Mouse (Mus musculus): Measurements from ENCODE around the gene Eed. TPM values are rescaled to one million over a fixed set of nuclear protein-coding genes. Genes with fewer than 3 reads are reported as not detected.
"Not testable (repeated sequence)": the region's sequence is repeated elsewhere in the genome, so short reads cannot be mapped to it uniquely, and the experiment has no call there.

Gene Eed
- polyA plus RNA-seq, 1 experiment = 39.6 TPM

DNA sequence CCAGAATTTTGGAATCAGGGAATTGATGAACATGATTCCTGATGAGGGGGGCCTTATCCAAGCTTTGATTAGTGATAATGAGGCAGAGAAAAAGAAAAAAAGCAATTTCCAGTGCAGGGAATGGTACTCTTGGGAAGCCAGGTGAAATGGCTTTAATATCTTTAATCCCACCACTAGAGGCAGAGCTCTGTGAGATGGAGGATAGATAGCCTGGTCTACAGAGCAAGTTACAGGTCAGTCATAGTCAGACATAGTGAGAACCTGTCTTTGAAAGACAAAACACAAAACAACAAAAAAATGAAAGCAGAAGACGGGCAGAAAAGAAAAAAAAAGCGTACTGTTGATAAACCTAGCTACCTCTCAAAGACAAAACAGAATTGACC, 17.8 kb upstream of the Eed start:
- no peaks in the 10 kb centered on the region for H3K4me1 ChIP-seq (ENCODE audit: control insufficient read depth, insufficient read depth, insufficient read length, low read length)
- no peak overlapping the region for H3K27ac ChIP-seq (replicated peaks; ENCODE audit: low read depth, low read length)
- no peak overlapping the region for H3K4me3 ChIP-seq (ENCODE audit: insufficient read depth, low read depth, low read length)

DNA sequence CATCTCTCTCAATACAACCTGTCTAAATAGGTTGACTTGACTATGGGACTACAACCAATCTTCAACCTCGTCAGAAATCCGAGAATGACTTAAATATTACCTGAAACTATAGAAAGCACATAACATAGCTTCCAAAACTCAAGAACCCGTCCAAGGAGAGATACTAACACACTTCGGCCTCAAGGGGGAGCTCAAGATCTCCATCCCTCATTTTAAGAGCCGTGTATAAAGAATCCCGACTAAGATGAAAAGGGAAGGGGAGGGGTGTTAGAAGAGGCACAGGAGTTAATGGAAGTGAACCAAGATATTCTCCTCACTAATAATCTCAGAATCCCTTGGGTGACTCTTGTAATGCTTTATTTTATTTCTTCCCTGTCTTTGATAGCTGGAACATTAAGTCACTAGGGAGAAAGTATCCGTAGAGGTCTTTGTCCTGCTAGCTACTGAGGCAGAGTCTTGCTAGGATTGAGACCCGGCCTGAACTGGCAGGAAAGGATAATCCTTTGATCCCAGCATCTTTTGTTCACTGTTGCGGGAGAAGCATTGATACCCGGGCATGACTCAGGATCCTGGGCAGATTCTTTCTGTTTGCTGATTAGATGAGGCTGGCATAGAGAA, 17.3 kb upstream of the Eed start:
- Histone ChIP-seq H3K4me1 (ENCODE audit: control insufficient read depth, insufficient read depth, insufficient read length, low read length) (no peaks in the 10 kb centered on the region), H3K27ac (replicated peaks; ENCODE audit: low read depth, low read length) (no peak overlapping the region), H3K4me3 (ENCODE audit: insufficient read depth, low read depth, low read length) (no peak overlapping the region; the same call in 1 of the 2 replicates)

DNA sequence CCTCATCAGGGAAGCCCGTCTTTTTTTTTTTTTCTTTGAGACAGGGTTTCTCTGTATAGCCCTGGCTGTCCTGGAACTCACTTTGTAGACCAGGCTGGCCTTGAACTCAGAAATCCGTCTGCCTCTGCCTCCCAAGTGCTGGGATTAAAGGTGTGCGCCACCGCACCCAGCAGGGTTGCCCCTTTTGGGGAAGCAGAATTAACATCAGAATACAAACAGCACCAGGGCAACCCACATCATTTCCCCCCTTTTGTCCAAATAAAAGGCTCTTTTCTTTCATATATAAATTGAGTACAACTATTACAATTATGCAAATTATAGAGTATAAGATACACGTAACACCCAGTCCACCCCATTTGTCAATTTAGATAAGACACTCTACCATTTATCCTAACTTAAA, 16.7 kb upstream of the Eed start:
- not testable (repeated sequence) for H3K27ac ChIP-seq (replicated peaks; ENCODE audit: low read depth, low read length); H3K4me3 ChIP-seq (ENCODE audit: insufficient read depth, low read depth, low read length); H3K4me1 ChIP-seq (ENCODE audit: control insufficient read depth, insufficient read depth, insufficient read length, low read length)

DNA sequence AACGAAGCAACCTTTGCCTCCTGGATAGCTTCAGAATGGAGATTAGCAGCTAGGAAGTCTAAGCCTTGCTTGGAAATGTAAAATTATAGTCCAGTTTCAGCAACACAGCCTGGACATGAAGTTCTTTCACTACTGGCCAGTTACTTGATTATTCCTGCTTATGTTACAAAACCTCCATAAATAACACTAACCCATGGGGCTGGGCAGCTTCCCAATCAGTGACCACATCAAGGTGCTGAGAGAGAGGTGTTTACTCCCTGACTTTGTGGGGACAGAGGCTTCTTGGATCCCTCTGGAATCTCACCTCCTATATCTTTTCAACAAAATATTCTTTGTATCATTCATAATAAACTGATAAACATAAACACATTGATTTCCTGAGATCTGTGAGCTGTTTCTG, 12.3 kb upstream of the Eed start:
- no peak overlapping the region for H3K27ac ChIP-seq (replicated peaks; ENCODE audit: low read depth, low read length)
- no peaks in the 10 kb centered on the region for H3K4me1 ChIP-seq (ENCODE audit: control insufficient read depth, insufficient read depth, insufficient read length, low read length)
- H3K4me3 ChIP-seq (ENCODE audit: insufficient read depth, low read depth, low read length) = no peak overlapping the region

DNA sequence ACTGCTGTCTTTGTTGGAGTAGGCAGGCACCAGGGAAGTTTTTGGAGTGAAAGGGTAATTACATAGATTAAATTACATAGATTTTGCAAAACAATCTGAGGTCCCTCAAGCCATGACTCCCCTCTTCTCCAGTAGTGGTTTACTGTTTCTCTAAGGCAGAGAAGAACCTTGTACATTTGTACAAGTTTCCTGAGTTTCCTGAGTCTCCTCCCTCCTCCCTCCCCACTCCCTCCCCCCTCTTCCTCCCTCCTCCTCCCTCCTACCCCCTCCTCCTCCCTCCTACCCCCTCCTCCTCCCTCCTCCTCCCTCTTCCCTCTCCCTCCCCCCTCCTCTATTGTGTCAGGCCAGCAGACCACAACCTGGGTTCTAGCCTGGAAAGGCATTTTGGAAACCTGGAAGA, 3.6 kb upstream of the Eed start:
- H3K4me3 ChIP-seq (ENCODE audit: insufficient read depth, low read depth, low read length) = no peak overlapping the region
- no peaks in the 10 kb centered on the region for H3K4me1 ChIP-seq (ENCODE audit: control insufficient read depth, insufficient read depth, insufficient read length, low read length)
- no peak overlapping the region for H3K27ac ChIP-seq (replicated peaks; ENCODE audit: low read depth, low read length)

DNA sequence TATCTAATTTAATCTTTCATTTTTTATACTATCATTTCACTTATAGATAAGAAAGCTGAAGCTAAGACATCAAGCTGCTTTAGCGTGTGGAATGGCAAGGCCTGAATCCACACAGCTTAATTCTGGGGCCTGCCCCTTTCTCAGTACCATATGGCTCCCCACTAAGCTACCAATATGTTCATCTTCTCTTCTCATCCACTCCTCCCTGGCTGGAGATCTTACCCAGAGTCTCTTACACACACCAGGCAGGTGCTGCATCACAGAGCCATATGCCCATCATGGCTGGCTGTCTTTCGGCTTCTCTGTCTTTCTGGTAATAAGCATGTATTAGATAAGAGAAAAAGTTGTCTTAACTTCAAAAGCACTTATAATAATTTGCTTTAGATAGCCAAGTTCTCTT, 2.7 kb upstream of the Eed start:
- Histone ChIP-seq H3K27ac (replicated peaks; ENCODE audit: low read depth, low read length) (no peak overlapping the region), H3K4me1 (ENCODE audit: control insufficient read depth, insufficient read depth, insufficient read length, low read length) (peaks cover 6% of the 10 kb centered on the region), H3K4me3 (ENCODE audit: insufficient read depth, low read depth, low read length) (no peak overlapping the region)

DNA sequence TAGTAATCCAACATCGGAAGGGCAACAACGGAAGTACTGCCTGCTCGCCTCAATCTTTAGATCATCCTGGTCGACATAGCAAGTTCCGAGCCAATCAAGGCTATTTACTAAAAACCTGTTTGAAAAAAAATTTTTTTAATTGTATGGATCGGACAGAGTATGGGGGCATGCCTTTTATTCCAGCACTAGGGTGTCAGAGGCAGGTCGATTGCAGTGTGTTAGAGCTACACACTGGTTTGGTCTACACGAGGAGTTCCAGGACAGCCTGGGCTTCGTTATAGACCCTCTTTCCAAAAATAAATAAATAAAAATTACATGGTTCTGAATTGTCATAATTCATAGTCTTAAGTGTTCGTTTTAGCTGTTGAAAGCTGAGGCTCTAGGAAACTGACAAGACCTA, 774 bp upstream of the Eed start:
- Histone ChIP-seq H3K4me3 (ENCODE audit: insufficient read depth, low read depth, low read length) (peak overlapping the region; percentile 93), H3K27ac (replicated peaks; ENCODE audit: low read depth, low read length) (0 out of 2 replicates have a peak overlapping the region, but pooled peaks have one; percentile 36), H3K4me1 (ENCODE audit: control insufficient read depth, insufficient read depth, insufficient read length, low read length) (peaks cover 8% of the 10 kb centered on the region)

DNA sequence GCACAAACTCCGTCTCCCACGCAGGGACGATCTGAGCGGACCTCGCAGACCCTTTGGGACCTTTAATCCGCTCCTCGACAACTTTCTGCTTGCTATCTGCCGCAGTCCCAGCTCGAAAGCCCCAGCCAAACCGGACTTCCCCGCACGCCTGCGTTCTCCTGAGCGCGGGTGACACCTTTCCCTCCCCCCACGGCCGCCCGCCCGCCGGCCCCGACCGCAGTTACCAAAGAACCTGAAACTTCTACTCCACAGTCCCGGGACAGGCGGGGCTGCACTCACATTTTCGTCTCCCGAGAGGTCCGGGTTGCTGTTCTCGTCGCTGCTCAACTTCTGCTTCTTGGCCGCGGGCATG, 674 bp downstream of the Eed start:
- Histone ChIP-seq H3K27ac (replicated peaks; ENCODE audit: low read depth, low read length) (peak overlapping the region; percentile 86), H3K4me3 (ENCODE audit: insufficient read depth, low read depth, low read length) (peak overlapping the region; percentile 93), H3K4me1 (ENCODE audit: control insufficient read depth, insufficient read depth, insufficient read length, low read length) (peaks cover 8% of the 10 kb centered on the region)

DNA sequence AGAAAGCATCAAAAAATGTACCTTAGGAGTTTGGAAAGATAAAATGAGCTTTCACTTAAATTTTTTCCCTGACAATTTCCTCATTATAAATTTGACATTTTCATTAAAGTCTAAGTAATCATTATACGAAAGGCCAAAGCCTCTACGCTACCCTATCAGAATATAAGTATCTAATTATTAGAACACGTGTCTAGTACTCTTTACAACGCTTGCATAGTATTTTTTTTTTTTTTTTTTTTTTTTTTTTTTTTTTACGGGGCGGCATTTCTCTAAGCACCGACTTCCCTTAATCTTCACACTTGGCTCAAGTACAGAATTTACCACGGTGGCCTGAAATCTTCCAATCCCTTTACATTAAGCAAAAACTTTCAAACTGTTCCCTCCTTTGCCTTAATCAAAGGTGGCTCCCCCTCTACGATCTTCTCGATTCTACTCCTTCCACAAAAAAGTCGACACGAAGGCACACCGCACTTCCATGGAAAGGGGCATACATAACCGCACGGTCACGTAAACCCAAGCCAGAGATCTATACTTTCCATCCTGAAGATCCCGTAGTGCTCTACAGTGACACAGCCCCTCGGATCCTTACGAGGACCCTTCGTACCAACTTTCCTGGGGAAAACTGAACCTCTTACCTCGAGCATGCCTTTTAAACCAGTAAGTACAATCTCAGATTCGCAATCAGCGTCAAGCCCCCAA, 1.2 kb downstream of the Eed start:
- H3K4me3 ChIP-seq (ENCODE audit: insufficient read depth, low read depth, low read length) = peak overlapping the region; percentile 93
- H3K4me1 ChIP-seq (ENCODE audit: control insufficient read depth, insufficient read depth, insufficient read length, low read length) = peaks cover 8% of the 10 kb centered on the region
- H3K27ac ChIP-seq (replicated peaks; ENCODE audit: low read depth, low read length) = peak overlapping the region; percentile 86

DNA sequence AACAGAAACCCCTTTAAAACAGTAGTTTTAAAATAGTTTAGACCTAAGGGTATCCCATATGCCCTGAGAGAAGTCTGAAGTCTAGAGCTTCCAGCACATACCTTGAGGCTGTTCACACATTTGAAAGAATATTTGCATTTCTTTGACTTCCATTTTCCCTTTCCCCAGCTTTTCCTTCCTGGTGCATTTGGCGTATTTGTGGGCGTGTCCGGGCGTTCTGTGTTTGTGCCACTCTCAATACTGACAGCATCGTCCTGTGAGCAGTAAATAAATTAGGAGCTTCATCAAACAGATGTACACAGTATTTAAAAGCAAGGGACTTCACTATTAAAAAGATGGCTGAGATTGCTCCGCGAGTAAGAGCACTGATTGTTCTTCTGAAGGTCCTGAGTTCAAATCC, 4.0 kb downstream of the Eed start:
- Histone ChIP-seq H3K27ac (replicated peaks; ENCODE audit: low read depth, low read length) (no peak overlapping the region), H3K4me1 (ENCODE audit: control insufficient read depth, insufficient read depth, insufficient read length, low read length) (peaks cover 8% of the 10 kb centered on the region), H3K4me3 (ENCODE audit: insufficient read depth, low read depth, low read length) (no peak overlapping the region)

DNA sequence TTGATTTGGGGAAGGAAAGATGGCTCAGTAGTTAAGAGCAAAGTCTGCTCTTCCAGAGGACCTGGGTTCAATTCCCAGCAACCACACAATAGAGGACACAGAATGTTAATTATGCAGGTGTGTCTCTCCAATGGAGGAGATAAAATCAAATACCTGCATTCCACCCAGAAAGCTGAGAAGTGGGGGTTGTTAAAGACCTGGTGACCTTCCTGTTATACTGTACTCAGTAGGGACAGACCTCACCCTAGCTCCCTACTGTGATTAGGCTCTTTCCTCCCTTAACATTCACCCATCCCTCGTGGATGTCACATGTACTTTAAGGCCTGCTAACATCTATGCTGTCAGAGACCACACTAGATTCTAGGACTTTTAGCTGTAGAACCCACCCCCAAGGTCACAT, 5.2 kb downstream of the Eed start:
- Histone ChIP-seq H3K27ac (replicated peaks; ENCODE audit: low read depth, low read length) (no peak overlapping the region), H3K4me3 (ENCODE audit: insufficient read depth, low read depth, low read length) (no peak overlapping the region), H3K4me1 (ENCODE audit: control insufficient read depth, insufficient read depth, insufficient read length, low read length) (peaks cover 8% of the 10 kb centered on the region)

DNA sequence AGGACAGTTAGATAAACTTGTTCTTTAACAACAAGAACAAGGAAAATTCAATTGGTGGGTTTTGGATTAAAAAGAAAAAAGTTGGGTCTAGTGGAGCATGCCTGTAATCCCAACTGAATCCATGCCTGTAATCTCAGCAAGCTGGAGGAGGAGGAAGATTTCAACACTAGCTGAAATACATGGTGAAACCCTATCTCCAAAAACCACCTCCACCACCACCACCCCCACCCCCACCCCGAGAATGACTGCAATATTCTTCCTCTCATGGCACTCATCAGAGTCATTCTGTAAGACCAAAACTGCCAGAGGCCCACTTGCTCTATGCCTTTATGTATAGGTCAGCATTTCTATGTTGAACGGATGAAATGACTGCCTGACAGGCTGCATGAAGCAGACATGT, 13.5 kb downstream of the Eed start:
- Histone ChIP-seq H3K4me1 (ENCODE audit: control insufficient read depth, insufficient read depth, insufficient read length, low read length) (no peaks in the 10 kb centered on the region; the same call in 1 of the 2 replicates), H3K4me3 (ENCODE audit: insufficient read depth, low read depth, low read length) (no peak overlapping the region), H3K27ac (replicated peaks; ENCODE audit: low read depth, low read length) (no peak overlapping the region)

DNA sequence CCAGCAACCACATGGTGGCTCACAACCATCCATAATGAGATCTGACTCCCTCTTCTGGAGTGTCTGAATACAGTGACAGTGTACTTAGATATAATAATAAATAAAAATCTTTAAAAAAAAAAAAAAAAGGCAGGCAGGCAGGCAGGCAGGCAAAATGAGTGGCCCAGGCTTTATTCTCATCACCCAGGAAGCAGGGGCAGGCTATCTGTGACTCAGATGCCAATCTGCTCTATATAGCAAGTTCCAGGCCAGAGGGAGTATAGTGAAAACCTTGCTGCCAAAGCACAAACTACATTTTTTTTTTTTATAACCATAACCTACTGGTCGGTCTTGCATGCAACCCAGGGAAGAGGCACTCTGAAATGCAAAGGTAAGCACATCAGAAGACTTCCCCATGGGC, 14.0 kb downstream of the Eed start:
- H3K4me1 ChIP-seq (ENCODE audit: control insufficient read depth, insufficient read depth, insufficient read length, low read length) = no peaks in the 10 kb centered on the region; the same call in 1 of the 2 replicates
- H3K27ac ChIP-seq (replicated peaks; ENCODE audit: low read depth, low read length) = no peak overlapping the region
- H3K4me3 ChIP-seq (ENCODE audit: insufficient read depth, low read depth, low read length) = no peak overlapping the region

DNA sequence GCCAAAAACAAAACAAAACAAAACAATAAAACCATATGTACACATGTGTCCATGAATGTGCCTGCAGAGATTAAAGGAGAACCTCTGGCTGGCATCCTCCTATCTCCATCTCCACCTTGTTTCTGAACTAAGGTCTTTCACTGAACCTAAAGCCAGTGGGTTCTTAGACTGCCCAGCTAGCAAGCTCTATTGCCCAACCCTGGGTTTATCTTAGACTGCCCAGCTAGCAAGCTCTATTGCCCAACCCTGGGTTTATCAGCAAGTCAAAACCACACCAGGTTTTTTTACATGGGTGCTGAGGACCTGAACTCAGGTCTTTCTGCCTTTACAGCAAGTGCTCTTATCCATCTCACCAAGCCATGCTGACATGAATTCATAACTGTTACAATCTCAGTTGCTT, 17.6 kb downstream of the Eed start:
- Histone ChIP-seq H3K4me1 (ENCODE audit: control insufficient read depth, insufficient read depth, insufficient read length, low read length) (no peaks in the 10 kb centered on the region), H3K4me3 (ENCODE audit: insufficient read depth, low read depth, low read length) (no peak overlapping the region), H3K27ac (replicated peaks; ENCODE audit: low read depth, low read length) (no peak overlapping the region)

DNA sequence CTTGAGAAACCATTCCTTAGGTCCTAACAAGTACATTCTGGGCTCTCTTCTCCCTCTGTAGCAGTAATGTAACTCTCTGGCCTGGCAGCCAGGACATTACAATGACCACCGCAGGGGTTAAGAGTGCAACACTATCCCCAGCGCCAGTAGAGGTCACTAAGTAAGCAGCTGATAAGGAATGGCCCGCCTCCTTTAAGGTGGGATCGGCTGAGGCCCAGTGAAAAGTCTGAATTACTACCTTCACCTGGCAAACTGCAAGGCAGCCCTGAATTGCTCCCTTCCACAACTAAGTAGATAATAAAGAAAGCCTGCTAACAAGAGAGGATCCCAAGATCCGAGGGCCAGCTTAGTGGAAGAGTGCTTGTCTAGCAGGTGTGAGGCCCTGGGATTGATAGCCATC, 23.5 kb downstream of the Eed start:
- Histone ChIP-seq H3K4me3 (ENCODE audit: insufficient read depth, low read depth, low read length) (no peak overlapping the region), H3K4me1 (ENCODE audit: control insufficient read depth, insufficient read depth, insufficient read length, low read length) (no peaks in the 10 kb centered on the region), H3K27ac (replicated peaks; ENCODE audit: low read depth, low read length) (no peak overlapping the region)

DNA sequence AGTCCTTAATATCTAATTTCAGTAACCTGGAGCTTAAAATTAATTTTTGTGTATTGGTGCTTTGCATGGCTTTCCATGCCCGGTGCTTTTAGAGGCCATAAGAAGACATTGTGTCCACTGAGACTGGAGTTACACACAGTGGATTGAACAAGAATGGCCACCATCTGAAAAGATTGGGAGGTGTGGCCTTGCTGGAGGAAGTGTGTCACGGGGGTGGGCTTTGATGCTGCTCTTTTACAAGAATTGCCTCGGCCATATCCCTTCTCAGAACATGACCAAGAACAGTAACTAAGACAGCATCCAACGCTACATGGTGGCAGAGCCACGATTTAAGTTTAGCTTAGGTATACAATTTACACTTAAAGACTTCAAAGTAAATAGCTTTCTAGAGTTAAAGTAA, 26.5 kb downstream of the Eed start:
- no peaks in the 10 kb centered on the region for H3K4me1 ChIP-seq (ENCODE audit: control insufficient read depth, insufficient read depth, insufficient read length, low read length)
- no peak overlapping the region for H3K4me3 ChIP-seq (ENCODE audit: insufficient read depth, low read depth, low read length)
- H3K27ac ChIP-seq (replicated peaks; ENCODE audit: low read depth, low read length) = no peak overlapping the region
